Mouse (Mus musculus) T-helper 17 cell (primary cell): ENCODE results near the gene Agrp.

Experiments
- in situ Hi-C, 2 experiments: fragments of 300-600 bp; cut with MboI, MseI; formaldehyde crosslinking; loops; 1 replicate in 1 of 2; 2 replicates in 1 of 2; pipeline ENCODE4 v1.15.1; 2025; ENCODE audit warnings: high pct_unique_total_duplicates in 2 of 2

Gene Agrp

GRCm38 (mm10) chr8:105623118-105623517 lies 14.1 kb downstream of the Agrp start:
- in situ Hi-C loops: no loop called here

DNA sequence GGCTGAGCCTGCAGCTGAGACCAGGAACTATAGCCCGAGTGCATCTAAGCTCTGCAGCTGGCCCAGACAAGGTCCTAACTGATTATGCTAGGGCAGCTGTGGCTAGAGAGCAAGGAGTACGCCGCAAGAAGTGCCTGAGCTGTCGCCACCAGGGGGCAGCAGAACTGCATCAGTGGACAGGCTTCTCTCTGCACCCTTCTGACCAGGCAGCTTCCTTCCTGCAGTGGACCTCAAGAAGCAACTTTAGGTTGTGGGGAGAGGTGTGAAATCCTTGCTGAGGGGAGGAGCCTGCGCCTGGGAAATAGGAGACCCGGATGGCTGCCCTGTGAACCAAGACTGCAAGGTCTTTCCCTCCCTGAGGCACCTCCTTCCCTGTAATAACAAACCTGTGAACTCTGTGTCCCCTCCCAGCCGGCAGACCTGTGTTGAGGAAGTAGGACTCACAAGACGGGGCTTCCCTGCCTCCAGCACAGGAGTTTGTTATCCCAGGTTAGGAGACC lies 14.7 kb downstream of the Agrp start:
- in situ Hi-C loops: no loop called here

DNA sequence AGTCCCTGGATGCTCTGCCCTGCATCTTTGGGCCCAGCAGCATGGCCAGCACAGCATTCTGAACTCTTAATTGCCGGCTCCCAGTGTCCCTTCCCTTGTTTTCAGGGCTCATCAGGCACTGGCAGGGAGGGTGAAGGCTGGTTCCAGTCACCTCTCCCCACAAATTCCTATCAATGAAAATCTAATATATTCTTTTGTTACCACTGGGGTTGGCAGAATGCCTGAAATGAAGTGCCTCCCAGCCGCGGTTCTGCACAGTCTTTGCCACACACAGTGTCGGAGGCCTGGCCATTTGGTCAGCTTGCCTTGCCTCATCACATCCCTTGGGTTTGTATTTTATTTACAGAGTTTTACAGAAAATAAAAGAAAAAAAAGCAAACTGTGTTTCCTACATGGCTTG lies 15.4 kb downstream of the Agrp start:
- in situ Hi-C loops: no loop called here

- in situ Hi-C loops: no loop called here
Observed at GRCm38 (mm10) chr8:105620946-105621720, 16.1 kb downstream of the Agrp start.

GRCm38 (mm10) chr8:105620211-105620610 lies 17.0 kb downstream of the Agrp start:
- in situ Hi-C loops: no loop called here

GRCm38 (mm10) chr8:105618892-105619591 lies 18.2 kb downstream of the Agrp start:
- in situ Hi-C loops: loop anchor here (5.0 kb wide), 2 partner anchors 38 to 68 kb away; partner anchors contain the start of gene Carmil2 (in 2 of the 2)

DNA sequence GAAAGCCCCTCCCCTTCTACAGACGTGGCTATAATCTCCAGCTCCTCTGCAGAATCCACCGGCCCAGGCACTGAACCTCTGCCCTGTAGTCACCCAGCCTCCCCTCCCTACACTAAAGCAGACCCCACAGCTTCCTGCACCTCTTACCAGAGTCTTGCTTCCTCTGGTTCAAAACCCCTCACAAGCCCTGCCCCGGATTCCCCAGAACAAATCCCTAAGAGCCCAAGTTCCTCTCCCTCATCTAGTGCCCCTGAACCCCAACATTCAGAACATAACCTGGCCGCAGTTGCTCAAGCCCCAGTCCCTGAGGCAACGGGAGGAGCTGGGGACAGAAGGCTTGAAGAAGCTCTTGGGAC lies 18.9 kb downstream of the Agrp start:
- in situ Hi-C loops: loop anchor here (5.0 kb wide), 2 partner anchors 39 to 69 kb away; partner anchors contain the start of gene Carmil2 (in 2 of the 2)

GRCm38 (mm10) chr8:105617451-105618278 lies 19.5 kb downstream of the Agrp start:
- in situ Hi-C loops: loop anchor here (5.0 kb wide), 2 partner anchors 40 to 70 kb away; partner anchors contain the start of gene Carmil2 (in 2 of the 2)

GRCm38 (mm10) chr8:105615942-105616341 lies 21.3 kb downstream of the Agrp start:
- in situ Hi-C loops: loop anchor here (5.0 kb wide), 2 partner anchors 41 to 71 kb away; partner anchors contain the start of gene Carmil2 (in 2 of the 2)

DNA sequence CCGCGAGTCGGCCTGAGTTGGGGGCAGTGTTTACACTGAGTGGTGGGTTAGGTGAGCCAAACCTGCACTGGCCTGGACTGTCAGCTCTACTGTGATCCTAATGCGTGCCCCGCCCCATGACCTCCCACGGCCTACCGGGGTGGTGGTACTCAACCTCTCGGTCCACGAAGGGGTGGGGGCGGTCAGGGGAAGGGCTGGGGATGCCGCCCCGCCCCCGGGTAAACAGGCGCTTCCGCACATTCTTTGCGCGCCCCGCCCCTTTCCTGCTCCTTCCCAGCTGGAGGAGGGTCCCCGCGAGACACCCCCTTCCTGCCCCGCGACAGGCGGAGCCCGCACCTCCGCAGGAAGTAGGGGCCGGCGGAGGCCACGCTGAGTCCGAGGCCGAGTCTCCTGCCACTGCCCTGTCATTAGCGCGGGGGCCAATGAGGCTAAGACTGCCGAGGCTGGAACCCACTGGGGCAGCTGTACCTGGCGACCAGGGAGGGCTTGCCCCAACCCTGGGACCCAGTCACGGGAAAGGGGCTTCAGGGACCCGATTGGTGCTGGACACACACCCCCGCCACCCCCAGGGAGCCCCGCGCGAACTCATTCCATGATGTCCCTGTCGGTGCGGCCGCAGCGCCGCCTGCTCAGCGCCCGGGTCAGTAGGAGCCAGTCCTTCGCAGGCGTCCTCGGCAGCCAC lies 23.2 kb downstream of the Agrp start:
- in situ Hi-C loops: no loop called here

DNA sequence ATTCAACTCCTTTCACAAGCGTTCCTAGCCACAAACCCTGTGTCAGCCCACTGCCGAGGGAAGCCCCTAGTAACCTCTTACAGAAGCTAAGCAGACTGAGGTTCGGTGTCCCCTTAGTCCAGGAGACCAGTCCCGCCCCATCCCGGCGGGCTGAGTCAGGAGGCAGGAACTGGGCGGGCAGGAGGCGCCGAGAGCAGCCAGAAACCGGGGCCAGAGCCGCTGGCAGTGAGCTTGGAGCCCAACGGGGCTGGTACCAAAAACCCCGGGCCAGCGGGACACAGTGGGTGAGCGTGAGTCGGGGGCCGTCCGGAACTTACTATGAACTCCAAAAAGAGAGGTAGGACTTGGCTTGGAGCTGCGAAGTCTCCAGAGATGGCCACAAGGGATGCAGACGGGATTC lies 24.2 kb downstream of the Agrp start:
- in situ Hi-C loops: no loop called here

- in situ Hi-C loops: no loop called here
Observed at GRCm38 (mm10) chr8:105611836-105612235, 25.4 kb downstream of the Agrp start.

DNA sequence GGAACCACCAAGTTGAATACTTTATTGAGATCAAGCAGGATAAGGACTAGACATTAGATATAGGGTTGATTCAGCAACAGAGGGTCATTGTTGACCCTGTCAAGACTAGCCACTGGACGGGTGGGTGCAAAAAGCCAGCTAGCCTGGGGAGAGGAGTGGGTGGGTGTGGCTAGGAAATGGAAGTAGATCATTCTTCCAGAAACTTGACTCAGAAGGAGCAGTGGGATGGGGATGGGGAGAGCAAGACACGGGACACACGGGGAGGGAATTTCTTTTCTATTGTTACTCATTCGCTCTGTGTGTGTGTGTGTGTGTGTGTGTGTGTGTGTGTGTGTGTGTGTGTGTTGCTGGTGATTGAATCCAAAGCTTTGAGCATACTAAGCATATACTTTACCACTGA lies 27.4 kb downstream of the Agrp start:
- in situ Hi-C loops: no loop called here

DNA sequence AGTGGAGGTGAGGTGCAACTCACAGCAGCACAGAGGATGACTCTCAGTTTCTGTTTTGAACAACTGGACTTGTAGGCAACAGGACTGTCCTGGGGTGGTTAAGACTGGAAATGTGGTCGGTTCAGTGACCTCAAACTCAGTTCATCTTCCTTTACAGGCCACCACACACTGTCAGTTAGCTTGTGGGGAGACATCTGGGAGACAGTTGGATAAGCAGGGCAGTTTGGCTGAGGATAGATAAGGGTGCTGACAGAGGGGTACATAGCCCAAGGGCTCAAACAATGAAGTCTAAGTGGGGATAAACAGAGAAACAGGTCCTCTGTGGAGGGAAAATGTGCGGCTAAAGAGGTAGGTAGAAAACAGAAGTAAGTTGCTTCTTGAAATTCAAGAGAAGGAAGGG lies 27.8 kb downstream of the Agrp start:
- in situ Hi-C loops: no loop called here

DNA sequence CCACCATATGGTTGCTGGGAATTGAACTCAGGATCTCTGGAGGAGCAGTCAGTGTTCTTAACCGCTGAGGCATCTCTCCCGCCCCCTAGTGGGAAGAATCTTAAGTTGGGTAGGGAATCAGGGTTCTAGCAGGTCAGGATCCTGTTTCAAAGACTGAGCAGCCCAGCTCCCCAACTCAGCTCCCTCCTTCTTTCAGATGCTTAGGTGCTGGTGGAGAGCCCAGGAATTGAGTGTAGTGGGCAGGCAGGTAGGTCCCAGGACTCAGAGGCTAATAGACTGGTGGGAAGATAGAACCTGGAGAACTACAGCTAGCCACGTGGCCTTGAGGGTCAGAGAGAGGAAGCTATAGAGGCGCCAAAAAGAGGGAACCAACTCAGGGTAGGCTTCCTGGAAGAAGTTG lies 29.5 kb downstream of the Agrp start:
- in situ Hi-C loops: no loop called here

DNA sequence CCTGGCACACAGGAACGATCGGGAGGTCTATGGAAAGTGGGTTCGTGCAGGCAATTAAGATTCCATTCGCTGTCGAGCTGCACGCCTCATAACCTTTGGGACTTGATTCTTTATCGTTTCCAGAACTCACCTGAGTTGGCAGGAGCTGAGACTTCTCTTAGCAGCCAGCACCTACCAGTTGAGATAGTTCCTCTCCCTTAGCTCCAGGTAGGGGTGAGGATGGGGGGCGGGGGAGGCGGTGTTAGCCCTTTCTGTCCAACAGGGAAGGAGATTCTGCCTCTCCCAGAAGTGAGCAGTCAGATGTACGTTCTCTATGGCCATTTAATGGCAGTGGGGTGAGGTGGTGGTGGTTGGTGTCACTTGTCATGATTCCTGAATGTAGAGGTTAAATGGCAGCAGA lies 30.1 kb downstream of the Agrp start:
- in situ Hi-C loops: no loop called here

DNA sequence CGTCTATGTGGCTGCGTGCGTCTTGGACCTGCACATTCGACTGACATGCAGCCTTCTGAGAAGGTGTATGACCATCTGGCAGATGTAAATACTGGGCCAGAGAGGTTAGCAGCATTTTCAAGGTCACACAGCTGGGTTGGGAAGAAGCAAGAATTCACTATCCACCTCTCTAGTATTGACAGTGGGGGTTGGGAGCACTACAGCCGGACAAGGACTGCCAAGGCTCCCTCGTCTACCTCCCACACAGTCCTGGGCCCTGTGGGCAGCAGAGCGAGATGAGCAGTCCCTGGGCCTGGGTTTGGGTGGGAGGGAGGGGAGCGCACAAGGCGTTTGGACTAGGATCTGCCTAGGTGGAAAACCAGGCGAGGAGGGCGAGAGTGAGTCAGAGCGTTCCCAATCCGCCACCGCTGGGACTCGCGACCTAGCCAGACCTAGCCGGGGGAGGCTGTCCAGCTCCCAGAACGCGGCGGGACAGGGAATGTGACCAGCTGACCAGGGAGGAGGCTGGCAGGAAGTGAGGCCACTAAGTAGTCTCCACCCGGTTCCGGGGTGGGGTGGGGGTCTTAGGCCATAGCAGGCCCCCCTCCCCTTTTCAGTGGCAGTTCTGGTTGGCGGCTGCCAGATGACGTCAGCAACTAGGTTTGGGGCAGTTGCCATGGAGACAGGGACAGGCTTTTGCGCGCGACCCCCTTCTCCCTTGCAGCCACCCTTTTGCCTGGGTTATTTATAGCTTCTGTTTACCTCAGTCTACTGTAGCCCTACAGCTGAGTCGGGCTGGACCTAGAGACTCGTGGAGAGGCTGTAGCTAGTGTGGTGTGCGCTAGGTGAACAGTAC lies 30.8 kb downstream of the Agrp start:
- in situ Hi-C loops: no loop called here

GRCm38 (mm10) chr8:105605491-105606188 lies 31.6 kb downstream of the Agrp start:
- in situ Hi-C loops: no loop called here

DNA sequence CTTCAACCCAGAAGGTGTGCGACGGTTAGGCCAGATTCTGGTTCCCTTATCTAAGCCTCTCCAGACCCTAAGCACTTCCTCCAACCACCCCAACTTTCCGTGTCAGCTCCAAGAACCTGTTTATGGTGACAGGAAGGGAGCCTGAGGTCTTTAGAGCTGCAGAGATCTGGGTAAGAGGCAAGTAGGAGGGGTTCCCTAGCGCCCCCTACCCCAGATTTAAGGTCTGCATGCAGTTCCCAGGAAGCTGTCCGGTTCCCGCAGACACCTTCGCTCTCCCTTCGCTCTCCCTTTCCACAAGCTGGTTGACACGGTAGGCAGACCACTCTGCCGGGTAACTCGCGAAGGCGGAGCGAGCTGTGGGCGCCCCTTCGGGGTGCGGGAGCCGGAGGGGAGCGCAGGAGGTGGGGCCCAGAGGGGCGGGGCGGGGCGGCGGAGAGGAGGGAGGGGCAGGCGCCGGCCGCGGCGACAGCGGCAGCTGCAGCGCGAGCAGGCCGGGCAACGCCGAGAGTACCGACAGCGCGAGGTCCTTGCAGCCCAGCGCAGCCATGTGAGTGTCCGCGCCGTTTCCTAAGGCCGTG lies 32.3 kb downstream of the Agrp start, which contains the start of gene Ripor1:
Gene Ripor1 (plus strand): TSS at position 452 of the 578 bp plus-strand sequence.
- in situ Hi-C loops: loop anchor here in 1 of 2 experiments (5.0 kb wide), 1 partner anchor 177 kb away; no protein-coding TSS in a partner anchor
